21 mouse cellular contexts compared by ENCODE assay signal in genomic region chr19:53712297-53713025, GRCm38 (mm10). TPM values are rescaled to one million over a fixed set of nuclear protein-coding genes. Genes with fewer than 3 reads are reported as not detected.
A peak's percentile ranks its signal among the peaks of the same experiment; 100 is the strongest.
DNase-seq lines count a peak whose midpoint lies in the region; ATAC-seq and TF ChIP-seq lines count a peak whose summit lies in the region.
"Had no signal": no experiment of that assay in that cellular context is flagged by ENCODE, and none has a peak within 500 bp of the region (broad histone marks: within the 10 kb centered on the region; RNA-seq: fewer than 3 reads in every experiment).

No protein-coding gene starts in this region.

- H3K9ac ChIP-seq in limb, embryonic 14.5 days (ENCODE audit: low read depth, low read length, severe bottlenecking) = no peak overlapping the region
- H3K9ac ChIP-seq: liver, embryonic 12.5 days; midbrain, embryonic 12.5 days had no signal

- H3K27ac ChIP-seq in limb, embryonic 14.5 days (replicated peaks; ENCODE audit: low read depth, low read length) = no peak overlapping the region
- H3K27ac ChIP-seq in limb, embryonic 10.5 days = no peak overlapping the region
- H3K27ac ChIP-seq: liver, embryonic 12.5 days; midbrain, embryonic 12.5 days had no signal

- no peaks in the 10 kb centered on the region for H3K9me3 ChIP-seq in limb, embryonic 14.5 days (ENCODE audit: control insufficient read depth, low read length)
- H3K9me3 ChIP-seq in limb, embryonic 10.5 days (replicated peaks) = peaks cover 3% of the 10 kb centered on the region; the same call in 1 of the 2 replicates
- H3K9me3 ChIP-seq: G1E; liver, embryonic 12.5 days had no signal

- TF ChIP-seq POLR2A in limb, embryonic 14.5 days (IDR thresholded peaks at IDR 0.05; ENCODE audit: borderline replicate concordance, extremely low read depth, insufficient read depth, insufficient read length) = no peak

- no peaks in the 10 kb centered on the region for H3K27me3 ChIP-seq in limb, embryonic 14.5 days (ENCODE audit: control insufficient read depth, insufficient read depth, low read length)
- H3K27me3 ChIP-seq in limb, embryonic 10.5 days (ENCODE audit: low read depth, poor library complexity, severe bottlenecking) = no peaks in the 10 kb centered on the region
- H3K27me3 ChIP-seq: midbrain, embryonic 12.5 days had no signal

- peaks cover 7% of the 10 kb centered on the region for H3K4me1 ChIP-seq in limb, embryonic 14.5 days (ENCODE audit: control insufficient read depth, insufficient read depth, low read length)
- peaks cover 12% of the 10 kb centered on the region for H3K4me1 ChIP-seq in limb, embryonic 10.5 days
- H3K4me1 ChIP-seq: midbrain, embryonic 12.5 days had no signal

- peak; percentile 27; the same call in 1 of the 2 replicates for ATAC-seq in limb, embryonic 14.5 days (ENCODE audit: low FRiP score, low read depth)
- ATAC-seq: forebrain, embryonic 14.5 days; inflammation-experienced regulatory T-cells, adult 6 months; liver, embryonic 12.5 days had no signal

- H3K4me2 ChIP-seq in limb, embryonic 14.5 days (replicated peaks; ENCODE audit: low read depth, low read length, severe bottlenecking) = no peak overlapping the region
- H3K4me2 ChIP-seq: liver, embryonic 12.5 days; midbrain, embryonic 12.5 days had no signal

- 46% methylated on average over 7 of the region's 7 CpGs for WGBS in limb, embryonic 14.5 days
- 68% methylated on average over 7 of the region's 7 CpGs for WGBS in limb, embryonic 10.5 days

- no peak overlapping the region for H3K4me3 ChIP-seq in limb, embryonic 14.5 days (replicated peaks; ENCODE audit: low read length)
- no peak overlapping the region for H3K4me3 ChIP-seq in limb, embryonic 10.5 days
- H3K4me3 ChIP-seq: liver, embryonic 12.5 days; midbrain, embryonic 12.5 days had no signal

- DNase-seq in heart, adult 11 months = peak; percentile 90
- DNase-seq in heart, postnatal 4 days = no peak
- peak; percentile 26 for DNase-seq in limb, embryonic 14.5 days (ENCODE audit: low spot score)
- no peak for DNase-seq in limb, embryonic 10.5 days (ENCODE audit: low spot score)
- DNase-seq in adipocyte (ENCODE audit: low spot score) = peak; percentile 16
- peak; percentile 51 to 68 for DNase-seq in heart, postnatal 10 days
- DNase-seq in left cerebral cortex, postnatal 25 days (ENCODE audit: low spot score in 2 of 2) = no peak
- DNase-seq in gastrocnemius, postnatal 36 days = no peak
- DNase-seq: adrenal gland, postnatal 14 days; cerebellum, adult 9-11 months; kidney, postnatal 14 days; layer of hippocampus, adult 9-11 months; lung, postnatal 4 days; right cerebral cortex, postnatal 14 days; thymus, postnatal 4 days had no signal

- H3K36me3 ChIP-seq in limb, embryonic 14.5 days (ENCODE audit: control insufficient read depth, insufficient read depth, low read length) = no peaks in the 10 kb centered on the region
- H3K36me3 ChIP-seq in limb, embryonic 10.5 days = no peaks in the 10 kb centered on the region
- H3K36me3 ChIP-seq: G1E; liver, embryonic 12.5 days; midbrain, embryonic 12.5 days had no signal

- intact Hi-C loops in heart, postnatal 10 days (cut with DNase I) = loop anchor here (5.0 kb wide), 1 partner anchor 35 kb away; the partner anchor contains the start of gene Rbm20
- intact Hi-C loops in left cerebral cortex, postnatal 25 days (cut with DNase I) = no loop called here
- intact Hi-C loops in gastrocnemius, postnatal 36 days (cut with DNase I) = no loop called here

RNA-seq across cellular contexts. Expression of gene Rbm20, which starts 35.4 kb away (rescaled TPM):
- 100 to 1,000 TPM; 265 to 287 TPM for total RNA-seq in heart, postnatal 4 days (2021)
- 9.9 and 10.0 TPM in 2 replicates for polyA plus RNA-seq in limb, embryonic 14.5 days (2012; rRNA removed)
- polyA plus RNA-seq in limb, embryonic 14.5 days (2014; fragmentation: Nextera tagmentation; extraction: Ambion mirVana) = 5.5 and 6.9 TPM in 2 replicates
- polyA plus RNA-seq in limb, embryonic 10.5 days (2016; fragmentation: Nextera tagmentation; extraction: Ambion mirVana) = 0.73 and 1.9 TPM in 2 replicates
- total RNA-seq in heart, postnatal 10 days (2021) = 100 to 1,000 TPM; 257 to 294 TPM
- 1 to 10 TPM; 4.1 to 4.9 TPM for total RNA-seq in left cerebral cortex, postnatal 25 days (2021)
- total RNA-seq in gastrocnemius, postnatal 36 days (2021) = 10 to 100 TPM; 73.8 to 83.8 TPM
- total RNA-seq: hematopoietic stem cell, adult 5-6 weeks had no signal

Comparison
In these comparisons a context has a peak if more than half of its experiments do, and no peak if none do; other contexts are left out.
1. DNase-seq: peak in heart, adult 11 months (single experiment), limb, embryonic 14.5 days (single experiment), adipocyte (single experiment) and heart, postnatal 10 days (2 of 2); none in heart, postnatal 4 days (single experiment), limb, embryonic 10.5 days (single experiment), left cerebral cortex, postnatal 25 days (0 of 2) and gastrocnemius, postnatal 36 days (0 of 2).
2. RNA of gene Rbm20, which starts 35.4 kb away (total RNA-seq): 257 to 294 TPM in heart, postnatal 10 days, 265 to 287 TPM in heart, postnatal 4 days and 73.8 to 83.8 TPM in gastrocnemius, postnatal 36 days; 4.1 to 4.9 TPM in left cerebral cortex, postnatal 25 days; every median in the first group is over 10 times any median in the second.